Mouse (Mus musculus): ENCODE data around the gene Col23a1.

DNA sequence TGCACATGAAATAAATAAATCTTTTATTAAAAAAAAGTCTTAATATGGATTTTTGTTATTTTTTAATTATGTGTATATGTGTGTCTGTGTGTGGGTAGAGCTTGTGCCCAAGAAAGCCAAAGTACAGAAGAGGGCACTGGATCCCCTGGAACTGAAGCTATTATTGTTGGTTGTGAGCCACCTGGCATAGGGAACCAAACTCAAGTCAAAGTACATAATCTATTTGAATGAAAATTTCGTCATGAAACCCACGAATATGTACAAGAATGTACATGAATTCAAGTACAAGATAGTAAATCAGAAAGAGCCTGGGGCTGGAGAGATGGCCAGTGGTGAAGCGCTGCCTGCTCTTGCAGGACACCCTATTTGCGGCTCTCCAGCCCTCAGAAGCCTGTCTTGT lies 158.5 kb downstream of the Col23a1 start:
- no peak for TF ChIP-seq CTCF (IDR thresholded peaks at IDR 0.05; ENCODE audit: borderline replicate concordance, insufficient read depth, low read depth, low read length)
- no peak for TF ChIP-seq POLR2A (IDR thresholded peaks at IDR 0.05; ENCODE audit: borderline replicate concordance, insufficient read depth, low read length)
